Mouse (Mus musculus) macrophage (primary cell): ENCODE data around the gene Hcn4. TPM values are rescaled to one million over a fixed set of nuclear protein-coding genes. Genes with fewer than 3 reads are reported as not detected.
A peak's percentile ranks its signal among the peaks of the same experiment; 100 is the strongest.

Source experiments
- H3K27ac ChIP-seq: fragments of 350-480 bp; formaldehyde crosslinking; 2 replicates; pipeline ENCODE4 v1.9.0; 2021
- H3K36me3 ChIP-seq: fragments of 350-480 bp; formaldehyde crosslinking; 2 replicates; pipeline ENCODE4 v1.9.0; 2021; ENCODE audit errors: inconsistent target
- H3K4me3 ChIP-seq: fragments of 350-480 bp; formaldehyde crosslinking; 2 replicates; pipeline ENCODE4 v1.9.0; 2021; ENCODE audit errors: inconsistent target
- H3K79me2 ChIP-seq: fragments of 350-480 bp; formaldehyde crosslinking; 2 replicates; pipeline ENCODE4 v1.9.0; 2021; ENCODE audit errors: inconsistent target
- WGBS: methylation state at CpG from one replicate; pipeline ENCODE4 v1.1.7; 2026; ENCODE audit warnings: inconsistent platforms; ENCODE audit not compliant: missing documents; 5-methylcytosine and 5-hydroxymethylcytosine counted together
- polyA plus RNA-seq: library from polyadenylated mRNA; stranded (reverse); fragments of 250-400 nt; gene quantifications from 3 replicates; pipeline ENCODE4 v1.2.4, GENCODE M21; 2018; ENCODE audit warnings: inconsistent platforms
- total RNA-seq, 78 experiments: library from RNA; depleted of rRNA; stranded (reverse); fragments of 250-400 nt; gene quantifications; 1 replicate in 9 of 78; 2 replicates in 24 of 78; 3 replicates in 43 of 78; 4 replicates in 2 of 78; pipeline ENCODE4 v1.2.4; 2018; ENCODE audit warnings: inconsistent platforms in 56 of 78

Gene Hcn4
- under 1 TPM in 2 of 26 experiments, not detected in 24; 0.13 to 0.29 TPM for total RNA-seq (2018; cell fraction: chromatin; rRNA removed)
- total RNA-seq (2018; cell fraction: cytosol; rRNA removed), result under 1 TPM in 1 of 26 experiments, not detected in 25; 0.05 TPM
- under 1 TPM in 2 of 26 experiments, not detected in 24; 0.29 to 0.34 TPM for total RNA-seq (2018; cell fraction: nucleus; rRNA removed)
- not detected in 3 replicates for polyA plus RNA-seq

GRCm38 (mm10) chr9:58823139-58823917 lies at the start of gene Hcn4:
Hcn4 (plus strand) TSS chr9:58823412.
- Histone ChIP-seq H3K27ac (no peak within 1 kb of the TSS), H3K79me2 (no peaks in the 10 kb centered on the region), H3K36me3 (no peaks in the 10 kb centered on the region), H3K4me3 (no peak within 1 kb of the TSS)
- 3% methylated on average over 71 of the region's 95 CpGs for WGBS

- WGBS, result 70% methylated on average over 3 of the region's 3 CpGs
- H3K27ac ChIP-seq, result no peak overlapping the region
- H3K36me3 ChIP-seq, result no peaks in the 10 kb centered on the region
- H3K4me3 ChIP-seq, result no peak overlapping the region
- H3K79me2 ChIP-seq, result no peaks in the 10 kb centered on the region
Observed at GRCm38 (mm10) chr9:58774761-58775160, 48.5 kb upstream of the Hcn4 start.

- no peak overlapping the region for H3K27ac ChIP-seq
- H3K79me2 ChIP-seq, result no peaks in the 10 kb centered on the region
- no peak overlapping the region for H3K4me3 ChIP-seq
- H3K36me3 ChIP-seq, result no peaks in the 10 kb centered on the region
- WGBS, result 23% methylated on average over 2 of the region's 2 CpGs
Observed at GRCm38 (mm10) chr9:58775363-58775762, 47.8 kb upstream of the Hcn4 start.

GRCm38 (mm10) chr9:58789476-58789875 lies 33.7 kb upstream of the Hcn4 start:
- H3K36me3 ChIP-seq, result no peaks in the 10 kb centered on the region
- WGBS, result 100% methylated on average over 2 of the region's 3 CpGs
- no peak overlapping the region for H3K4me3 ChIP-seq

GRCm38 (mm10) chr9:58798155-58798554 lies 25.1 kb upstream of the Hcn4 start:
- 80% methylated on average over 7 of the region's 7 CpGs for WGBS
- Histone ChIP-seq H3K4me3 (no peak overlapping the region), H3K36me3 (no peaks in the 10 kb centered on the region), H3K27ac (no peak overlapping the region), H3K79me2 (no peaks in the 10 kb centered on the region)

More at GRCm38 (mm10) chr9:58789476-58789875, 33.7 kb upstream of the Hcn4 start:
- Histone ChIP-seq H3K27ac (no peak overlapping the region), H3K79me2 (no peaks in the 10 kb centered on the region)

GRCm38 (mm10) chr9:58801441-58801840 lies 21.8 kb upstream of the Hcn4 start:
- Histone ChIP-seq H3K27ac (no peak overlapping the region), H3K4me3 (no peak overlapping the region), H3K36me3 (no peaks in the 10 kb centered on the region), H3K79me2 (no peaks in the 10 kb centered on the region)
- WGBS, result 84% methylated on average over 2 of the region's 2 CpGs

- Histone ChIP-seq H3K36me3 (no peaks in the 10 kb centered on the region), H3K27ac (no peak overlapping the region), H3K79me2 (no peaks in the 10 kb centered on the region), H3K4me3 (no peak overlapping the region)
- 19% methylated on average over 4 of the region's 4 CpGs for WGBS
Observed at GRCm38 (mm10) chr9:58802294-58802693, 20.9 kb upstream of the Hcn4 start.

GRCm38 (mm10) chr9:58802802-58803201 lies 20.4 kb upstream of the Hcn4 start:
- Histone ChIP-seq H3K36me3 (no peaks in the 10 kb centered on the region), H3K4me3 (no peak overlapping the region), H3K79me2 (no peaks in the 10 kb centered on the region), H3K27ac (no peak overlapping the region)
- 90% methylated on average over 5 of the region's 5 CpGs for WGBS

GRCm38 (mm10) chr9:58805601-58806318 lies 17.5 kb upstream of the Hcn4 start:
- 11% methylated on average over 15 of the region's 15 CpGs for WGBS
- no peaks in the 10 kb centered on the region for H3K79me2 ChIP-seq
- no peaks in the 10 kb centered on the region for H3K36me3 ChIP-seq
- no peak overlapping the region; the same call in 1 of the 2 replicates for H3K27ac ChIP-seq
- H3K4me3 ChIP-seq, result peak overlapping the region; percentile 20

GRCm38 (mm10) chr9:58811171-58811570 lies 12.0 kb upstream of the Hcn4 start:
- Histone ChIP-seq H3K27ac (no peak overlapping the region), H3K36me3 (no peaks in the 10 kb centered on the region), H3K79me2 (no peaks in the 10 kb centered on the region), H3K4me3 (no peak overlapping the region)
- 93% methylated on average over 2 of the region's 3 CpGs for WGBS

GRCm38 (mm10) chr9:58815552-58816260 lies 7.5 kb upstream of the Hcn4 start:
- no peaks in the 10 kb centered on the region for H3K79me2 ChIP-seq
- H3K36me3 ChIP-seq, result no peaks in the 10 kb centered on the region
- WGBS, result 62% methylated on average over 15 of the region's 15 CpGs
- no peak overlapping the region for H3K4me3 ChIP-seq
- no peak overlapping the region for H3K27ac ChIP-seq

- WGBS, result 66% methylated on average over 9 of the region's 9 CpGs
- H3K4me3 ChIP-seq, result no peak overlapping the region
- no peaks in the 10 kb centered on the region for H3K79me2 ChIP-seq
- no peaks in the 10 kb centered on the region for H3K36me3 ChIP-seq
- H3K27ac ChIP-seq, result no peak overlapping the region
Observed at GRCm38 (mm10) chr9:58816458-58816857, 6.8 kb upstream of the Hcn4 start.

- H3K4me3 ChIP-seq, result no peak overlapping the region
- H3K27ac ChIP-seq, result no peak overlapping the region
- no peaks in the 10 kb centered on the region for H3K79me2 ChIP-seq
- H3K36me3 ChIP-seq, result no peaks in the 10 kb centered on the region
- WGBS, result 62% methylated on average over 3 of the region's 3 CpGs
Observed at GRCm38 (mm10) chr9:58817676-58818075, 5.5 kb upstream of the Hcn4 start.

- H3K27ac ChIP-seq, result no peak overlapping the region
Observed at GRCm38 (mm10) chr9:58822431-58823091, 651 bp upstream of the Hcn4 start.

More at GRCm38 (mm10) chr9:58822431-58823091, 651 bp upstream of the Hcn4 start:
- Histone ChIP-seq H3K4me3 (no peak overlapping the region), H3K79me2 (no peaks in the 10 kb centered on the region), H3K36me3 (no peaks in the 10 kb centered on the region)
- WGBS, result 2% methylated on average over 60 of the region's 62 CpGs
